Mouse (Mus musculus) left cerebral cortex, adult 11 months (tissue): ENCODE data around the gene Dll1.

Experiments
- DNase-seq: peaks from one replicate; pipeline ENCODE4 v3.0.0; 2022; ENCODE audit warnings: low spot score

Dll1 gene

DNA sequence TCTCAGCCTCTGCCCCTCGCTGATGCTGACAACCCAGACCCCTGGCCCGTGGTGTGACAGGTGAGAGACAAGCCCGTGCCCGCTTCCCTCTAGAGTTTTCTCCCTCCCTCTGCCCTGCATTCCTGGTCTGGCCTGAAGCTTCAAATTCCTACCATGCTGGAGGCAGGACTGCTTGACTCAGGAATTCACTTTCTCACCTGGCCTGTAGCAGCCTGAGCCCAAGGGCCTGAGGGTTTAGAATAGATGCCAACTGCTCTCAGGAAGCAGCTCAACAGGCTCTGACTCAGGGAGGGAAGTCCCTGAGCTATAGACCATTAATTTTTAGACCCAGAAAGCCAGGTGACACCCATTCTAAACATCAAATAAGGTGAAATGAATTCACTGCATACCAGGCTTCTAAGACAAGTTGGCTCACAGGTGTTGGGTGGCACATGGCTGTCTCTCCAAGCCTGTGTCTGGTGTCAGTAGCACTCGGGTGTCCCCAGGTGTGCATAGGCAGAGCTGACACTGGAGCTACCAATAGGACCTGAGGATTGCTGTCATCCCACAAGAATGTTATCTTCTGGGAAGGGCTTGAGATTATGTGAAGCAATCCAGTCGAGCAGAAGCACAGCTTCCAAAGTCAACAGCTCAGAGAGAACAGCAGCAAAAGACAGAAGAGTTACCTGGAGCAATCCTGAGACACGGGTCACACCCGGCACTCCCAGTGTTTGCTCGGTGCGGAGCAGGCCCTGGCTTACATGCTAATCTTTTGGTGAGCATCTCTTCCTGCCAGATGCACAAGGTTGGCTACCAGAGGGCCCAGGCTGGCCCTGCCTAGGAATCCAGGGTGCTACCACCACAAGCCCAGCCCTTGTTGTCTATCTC is 50.5 kb downstream of the Dll1 start:
- no peak for DNase-seq

DNA sequence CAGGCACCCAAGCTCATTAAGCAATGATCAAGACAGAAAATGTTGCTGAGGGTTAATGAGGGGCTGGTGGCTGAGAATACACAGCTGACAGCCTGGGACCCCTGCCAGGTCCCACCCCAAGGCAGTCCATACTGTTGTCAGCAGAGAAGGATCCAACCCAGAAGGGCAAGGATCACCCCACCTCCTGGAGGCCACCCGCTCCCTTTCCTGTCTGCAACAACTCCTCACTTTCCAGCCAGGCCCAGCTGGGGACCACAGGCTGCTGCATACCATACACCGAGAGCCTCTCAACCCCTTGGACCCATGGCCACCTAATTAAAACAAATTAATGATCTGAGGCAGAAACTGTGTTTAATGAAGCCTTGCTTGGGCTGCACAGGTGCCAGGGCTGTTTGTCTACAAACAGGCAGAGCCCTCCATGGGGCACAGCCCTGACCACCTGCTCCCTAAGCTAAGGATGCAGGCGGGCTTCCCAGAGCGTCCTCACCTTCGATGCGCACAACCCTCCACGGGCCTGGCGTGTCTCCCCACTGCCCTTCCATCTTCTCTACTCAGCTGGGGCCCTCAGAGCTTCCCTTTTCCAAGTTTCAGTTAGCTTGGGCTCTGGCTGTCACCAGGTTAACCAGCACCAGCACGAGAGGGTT is 53.4 kb downstream of the Dll1 start:
- DNase-seq = no peak
